Mouse (Mus musculus) mouse trophoblast stem cell (cell line): ENCODE results near the gene Adprh.

Experiments
- in situ Hi-C, 2 experiments: fragments of 300-500 bp; cut with MseI, MboI; formaldehyde crosslinking; loops; 2 replicates in 1 of 2; 3 replicates in 1 of 2; pipeline ENCODE4 v1.15.1; 2025

Adprh gene

GRCm38 (mm10) chr16:38398266-38398665 is 54.2 kb downstream of the Adprh start:
- in situ Hi-C loops: no loop called here

- in situ Hi-C loops: no loop called here
Measured at GRCm38 (mm10) chr16:38396155-38396554, 56.3 kb downstream of the Adprh start.

- in situ Hi-C loops: no loop called here
Measured at GRCm38 (mm10) chr16:38395060-38395730, 57.3 kb downstream of the Adprh start.

GRCm38 (mm10) chr16:38394191-38394618 is 58.3 kb downstream of the Adprh start:
- in situ Hi-C loops: no loop called here
